Mouse (Mus musculus): ENCODE results near the gene Hmgn3. TPM values are rescaled to one million over a fixed set of nuclear protein-coding genes. Genes with fewer than 3 reads are reported as not detected.

Gene Hmgn3
- polyA plus RNA-seq, 1 experiment from 2014 or later: 4.5 TPM

Other genes with a start within 250 kb of the Hmgn3 start
- 20.6 and 22.6 TPM in 2 replicates for gene Phip, start 171.2 kb downstream of the Hmgn3 start, polyA plus RNA-seq (2015; fragmentation: Nextera tagmentation; extraction: Ambion mirVana)

Data from liver, embryonic 15.5 days (tissue).